Mouse (Mus musculus) mouse embryonic stem cell (cell line): Measurements from ENCODE around the gene Ctso.

ENCODE experiments used
- in situ Hi-C, 2 experiments: fragments of 300-500 bp; cut with MboI; formaldehyde crosslinking; loops; 1 replicate in 1 of 2; 3 replicates in 1 of 2; pipeline ENCODE4 v1.14.3; 2019 to 2020; ENCODE audit warnings: low sequenced_read_pairs in 2 of 2, low pct_unique_long_range_greater_than_20kb in 1 of 2, mixed read lengths in 1 of 2; ENCODE audit not compliant: unreplicated experiment in 1 of 2

Gene Ctso

DNA sequence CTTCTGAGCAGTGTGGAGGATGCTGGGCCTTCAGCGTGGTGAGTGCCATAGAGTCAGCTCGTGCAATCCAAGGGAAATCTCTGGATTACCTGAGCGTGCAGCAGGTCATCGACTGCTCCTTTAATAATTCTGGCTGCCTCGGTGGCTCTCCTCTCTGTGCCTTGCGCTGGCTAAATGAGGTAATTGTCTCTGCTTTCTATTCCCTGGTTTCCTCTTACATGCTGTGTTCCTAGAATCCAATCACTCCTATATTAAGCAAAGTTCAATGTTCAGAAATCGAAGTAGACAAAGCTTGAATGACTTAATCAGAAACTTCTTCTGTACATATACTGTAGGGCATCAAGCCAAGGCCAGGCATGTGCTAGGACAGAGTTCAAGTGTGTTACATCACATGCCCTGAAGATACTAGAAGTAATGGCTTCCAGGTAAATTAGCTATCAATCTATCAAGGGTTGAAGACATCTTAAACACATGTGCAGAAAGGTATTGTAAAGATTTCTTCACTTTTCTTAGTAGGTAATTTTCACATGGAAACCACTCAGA is 12.5 kb downstream of the Ctso start:
- in situ Hi-C loops, result no loop called here

DNA sequence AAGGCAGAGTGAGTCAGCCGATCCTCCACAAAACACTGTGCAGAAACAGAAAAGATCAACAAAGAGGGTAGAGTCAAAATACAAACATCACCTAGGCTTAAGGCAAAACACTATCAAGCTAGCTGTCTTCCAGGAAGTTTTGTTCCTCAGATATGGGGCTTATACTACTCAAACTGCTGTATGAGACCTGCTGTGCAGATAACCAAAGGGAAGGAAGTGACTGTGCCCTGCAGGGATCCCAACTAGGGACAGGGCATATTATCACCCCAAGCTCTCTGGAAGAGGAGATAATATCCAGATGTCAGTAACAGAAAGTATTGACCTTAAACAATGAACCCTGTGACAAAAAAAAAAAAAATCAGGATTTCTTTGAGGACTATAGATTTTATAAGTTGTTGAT is 16.6 kb downstream of the Ctso start:
- in situ Hi-C loops, result no loop called here

GRCm38 (mm10) chr3:81951785-81952184 is 19.4 kb downstream of the Ctso start:
- in situ Hi-C loops, result no loop called here

DNA sequence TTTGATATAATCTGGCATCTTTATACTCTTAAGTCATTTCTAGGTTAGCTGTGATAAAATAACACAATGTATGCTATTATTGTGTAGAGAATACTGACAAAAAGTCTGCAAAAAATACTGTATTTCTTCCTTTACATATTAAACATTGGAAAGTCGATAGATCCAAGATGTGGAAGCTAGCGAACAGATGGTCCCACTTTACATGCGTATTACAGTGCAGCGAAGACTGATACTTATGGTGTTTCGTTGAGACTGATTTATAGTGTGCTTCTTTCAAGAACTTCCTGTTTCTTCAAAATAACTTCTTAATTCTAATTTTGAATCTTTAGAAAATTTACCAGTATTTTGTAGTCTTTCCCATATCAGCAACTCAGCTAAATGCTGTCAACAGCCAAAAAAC is 25.1 kb downstream of the Ctso start:
- in situ Hi-C loops, result no loop called here

GRCm38 (mm10) chr3:81961336-81961735 is 28.9 kb downstream of the Ctso start:
- in situ Hi-C loops, result no loop called here

- in situ Hi-C loops, result no loop called here
Observed at GRCm38 (mm10) chr3:81963768-81964167, 31.4 kb downstream of the Ctso start.

GRCm38 (mm10) chr3:81964596-81964995 is 32.2 kb downstream of the Ctso start:
- in situ Hi-C loops, result no loop called here

DNA sequence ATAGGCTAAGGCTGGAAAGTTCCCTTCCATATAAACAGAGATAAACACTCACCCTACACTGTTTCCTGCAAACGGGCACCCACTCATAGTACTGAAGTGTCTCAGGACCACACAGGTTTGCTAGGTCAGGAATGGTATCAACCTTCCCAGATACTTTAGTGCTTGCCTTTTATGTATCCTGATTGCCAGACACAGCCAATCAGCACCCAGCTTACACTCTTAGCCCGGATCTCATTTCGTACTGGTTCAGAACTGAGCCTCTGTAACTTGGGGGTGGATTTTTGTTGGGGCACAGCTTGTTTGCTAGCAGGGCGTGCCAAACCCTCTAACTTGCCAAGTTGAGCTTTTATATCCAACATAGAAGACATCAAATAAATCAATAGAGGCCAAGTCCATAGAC is 43.2 kb downstream of the Ctso start:
- in situ Hi-C loops, result no loop called here

DNA sequence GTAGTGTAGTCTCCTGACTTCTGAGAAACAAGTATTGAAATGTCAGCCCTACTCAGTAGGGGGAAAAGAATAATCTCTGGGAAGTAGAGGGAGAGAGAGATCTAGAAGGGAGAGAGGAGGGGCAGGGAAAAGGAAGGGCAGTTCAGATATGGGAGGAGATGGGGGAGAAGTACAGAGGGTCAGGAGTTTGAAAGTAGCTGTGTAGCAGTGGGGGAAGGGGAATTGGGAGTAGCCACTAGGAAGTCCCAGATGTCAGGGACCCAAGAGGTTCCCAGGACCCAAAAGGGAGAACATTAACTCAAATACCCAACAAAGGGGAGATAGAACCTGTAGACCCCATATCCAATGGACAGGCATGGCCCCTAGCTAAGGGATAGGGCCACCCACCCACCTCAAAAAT is 43.7 kb downstream of the Ctso start, which contains the start of gene Tdo2:
Gene Tdo2, minus strand, starts transcription at position 101 of the 400 bp plus-strand sequence.
- in situ Hi-C loops, result no loop called here

DNA sequence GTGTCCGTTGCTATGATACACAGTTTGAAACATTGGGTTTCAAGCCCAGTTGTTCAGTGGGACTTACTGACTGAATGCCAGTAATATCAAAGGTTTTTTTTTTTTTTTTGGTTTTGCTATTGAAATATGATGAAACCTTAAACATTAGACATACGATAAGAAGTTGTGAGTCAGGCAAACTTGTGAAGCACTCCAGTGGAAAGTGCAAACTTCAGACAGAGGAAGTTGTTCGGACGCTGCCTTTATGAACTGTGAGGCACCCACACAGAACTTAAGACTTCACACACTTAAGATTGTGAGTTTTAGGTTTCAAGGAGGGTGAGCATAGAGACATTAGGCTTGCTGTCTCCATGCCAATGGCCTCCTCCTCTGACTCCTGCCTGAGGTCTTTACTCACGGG is 49.2 kb downstream of the Ctso start:
- in situ Hi-C loops, result no loop called here

DNA sequence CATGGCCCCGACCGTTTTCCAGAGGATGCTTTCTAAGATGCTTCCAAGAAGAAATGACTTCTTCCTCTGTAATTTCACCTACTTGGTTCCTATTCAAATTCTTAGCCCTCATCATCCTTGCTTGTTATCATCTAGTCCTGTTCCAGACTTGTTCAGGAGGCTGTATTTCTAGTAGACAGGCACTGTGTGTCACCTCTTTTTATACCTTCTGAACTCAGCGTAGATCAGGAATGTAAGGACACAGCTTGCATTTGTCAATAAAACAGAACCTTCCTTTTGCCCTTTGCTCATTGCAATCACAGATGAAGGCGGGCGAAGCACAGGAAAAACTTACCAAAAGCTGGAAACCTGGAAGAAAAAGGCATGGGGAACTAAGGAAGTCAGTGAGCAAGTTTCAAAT is 49.6 kb downstream of the Ctso start, which contains the start of gene Asic5:
Gene Asic5, plus strand, starts transcription at position 301 of the 400 bp plus-strand sequence.
- in situ Hi-C loops, result no loop called here

- in situ Hi-C loops, result no loop called here
Observed at GRCm38 (mm10) chr3:81983120-81983895, 50.9 kb downstream of the Ctso start.

GRCm38 (mm10) chr3:81985100-81985499 is 52.7 kb downstream of the Ctso start:
- in situ Hi-C loops, result no loop called here

DNA sequence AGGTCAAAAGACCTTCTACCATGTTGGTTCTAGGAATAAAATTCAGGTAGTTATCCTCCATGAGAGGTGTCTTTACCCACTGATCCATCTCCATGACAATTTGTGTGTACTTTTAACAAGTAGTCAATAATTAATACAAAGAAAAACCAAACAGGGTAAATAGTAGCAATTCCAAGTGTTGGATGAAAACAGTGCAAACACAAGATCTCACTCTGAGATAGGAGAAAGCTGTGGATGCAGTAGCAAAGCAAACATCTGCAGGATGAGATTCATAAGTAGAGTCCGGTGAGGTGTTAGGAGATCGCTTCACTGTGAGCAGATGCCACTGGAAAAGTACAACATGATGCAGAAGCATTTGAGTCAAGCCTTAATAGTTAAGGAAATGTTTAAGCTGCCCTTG is 53.7 kb downstream of the Ctso start:
- in situ Hi-C loops, result no loop called here

GRCm38 (mm10) chr3:81987628-81988027 is 55.2 kb downstream of the Ctso start:
- in situ Hi-C loops, result no loop called here

GRCm38 (mm10) chr3:81989692-81990141 is 57.3 kb downstream of the Ctso start:
- in situ Hi-C loops, result no loop called here

DNA sequence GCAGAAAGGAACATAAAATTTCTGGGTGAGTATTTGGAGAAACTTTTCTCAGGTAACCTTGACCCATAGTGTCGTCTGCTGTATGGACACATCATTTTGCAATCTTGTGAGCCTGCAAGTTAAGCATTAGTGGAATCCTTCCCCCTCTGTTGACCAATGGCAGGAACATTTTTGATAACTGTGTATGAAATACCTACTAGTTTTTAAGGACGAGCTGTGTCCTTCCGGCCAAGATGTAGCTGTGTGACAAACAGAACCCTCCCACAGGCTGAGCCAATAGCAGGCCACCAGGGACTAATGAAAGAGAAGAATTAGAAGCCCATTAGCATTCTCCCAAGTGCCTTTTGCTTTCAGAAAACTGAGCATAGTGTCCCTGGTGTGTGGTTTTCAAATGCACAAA is 58.1 kb downstream of the Ctso start:
- in situ Hi-C loops, result no loop called here

- in situ Hi-C loops, result no loop called here
Observed at GRCm38 (mm10) chr3:81995371-81995770, 63.0 kb downstream of the Ctso start.

- in situ Hi-C loops, result no loop called here
Observed at GRCm38 (mm10) chr3:81995988-81996387, 63.6 kb downstream of the Ctso start.
